Mouse (Mus musculus) kidney, embryonic 14.5 days (tissue): Measurements from ENCODE around the gene Hdac11. TPM values are rescaled to one million over a fixed set of nuclear protein-coding genes. Genes with fewer than 3 reads are reported as not detected.
A peak's percentile ranks its signal among the peaks of the same experiment; 100 is the strongest.
"Not testable (repeated sequence)": the region's sequence is repeated elsewhere in the genome, so short reads cannot be mapped to it uniquely, and the experiment has no call there.

Source experiments
- ATAC-seq: fragments of 200-750 bp; cut with Nextera tagmentation; 2 replicates; pipeline ENCODE4 v1.8.0; 2017; ENCODE audit warnings: moderate number of reproducible peaks, mild to moderate bottlenecking, moderate TSS enrichment, moderate library complexity; ENCODE audit not compliant: low FRiP score, low TSS enrichment
- H3K27ac ChIP-seq: fragments of 300-500 bp; sonication (generic); 2 replicates; pipeline ENCODE4 v1.5.1; 2014; ENCODE audit warnings: low read depth, mild to moderate bottlenecking, low read length, moderate library complexity, mixed read lengths
- H3K27me3 ChIP-seq: fragments of 300-500 bp; sonication (generic); 2 replicates; pipeline ENCODE4 v1.6.1; 2014; ENCODE audit warnings: mild to moderate bottlenecking, low read length; ENCODE audit not compliant: control insufficient read depth, insufficient read depth
- H3K36me3 ChIP-seq: fragments of 300-500 bp; sonication (generic); 2 replicates; pipeline ENCODE4 v1.6.1; 2014; ENCODE audit warnings: low read length, mixed read lengths; ENCODE audit not compliant: control insufficient read depth, insufficient read depth
- H3K4me1 ChIP-seq: fragments of 300-500 bp; sonication (generic); 2 replicates; pipeline ENCODE4 v1.6.1; 2014; ENCODE audit warnings: low read length, mixed read lengths; ENCODE audit not compliant: control insufficient read depth, insufficient read depth
- H3K4me2 ChIP-seq: fragments of 300-500 bp; sonication (generic); replicated peaks from 2 replicates; pipeline ENCODE4 v1.6.1; 2014; ENCODE audit warnings: low read depth, mild to moderate bottlenecking, low read length
- H3K4me3 ChIP-seq: fragments of 300-500 bp; sonication (generic); 2 replicates; pipeline ENCODE4 v1.5.1; 2014; ENCODE audit warnings: mild to moderate bottlenecking, low read length
- H3K9ac ChIP-seq: fragments of 300-500 bp; sonication (generic); 2 replicates; pipeline ENCODE4 v1.6.1; 2014; ENCODE audit warnings: low read depth, mild to moderate bottlenecking, low read length, moderate library complexity
- H3K9me3 ChIP-seq: fragments of 300-500 bp; sonication (generic); 2 replicates; pipeline ENCODE4 v1.6.1; 2016; ENCODE audit warnings: low read length; ENCODE audit not compliant: control insufficient read depth
- WGBS: fragments of 180-500 bp; shearing (Covaris S2); extraction: QIAGEN DNeasy Blood & Tissue Kit; methylation state at CpG from one replicate; pipeline ENCODE4 v1.1.7; 2014; 5-methylcytosine and 5-hydroxymethylcytosine counted together
- polyA plus RNA-seq: library from polyadenylated mRNA; unstranded; fragments of >200 nt; fragmentation: Nextera tagmentation; extraction: Ambion mirVana; gene quantifications from 2 replicates; pipeline ENCODE4 v1.2.1, GENCODE M21; 2014

Hdac11 gene
- polyA plus RNA-seq, 1 experiment from 2014 or later = 14.1 TPM

DNA sequence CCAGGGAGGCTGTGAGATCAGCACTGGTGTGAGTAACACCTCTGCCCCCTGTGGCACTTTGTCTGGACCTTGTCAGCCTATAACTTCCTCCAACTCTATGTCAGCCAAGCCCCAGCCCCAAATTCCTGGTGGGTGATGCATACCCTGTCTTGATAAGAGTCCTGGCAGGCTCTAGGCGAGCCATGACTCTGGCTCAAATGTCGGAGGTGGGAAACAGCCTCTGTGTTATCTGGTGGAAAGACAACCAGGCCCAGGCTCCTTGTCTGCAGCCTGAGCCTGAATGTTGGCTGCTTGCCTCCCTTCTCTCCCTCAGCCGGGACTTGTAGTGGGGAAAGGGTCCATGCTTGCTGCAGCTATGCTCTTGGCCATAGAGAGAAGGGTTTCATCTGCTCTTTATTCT, 54.4 kb downstream of the Hdac11 start:
- H3K36me3 ChIP-seq = no peaks in the 10 kb centered on the region
- no peak for ATAC-seq
- H3K4me2 ChIP-seq = no peak overlapping the region
- 0 out of 2 replicates have a peak, but pooled peaks cover 4% of the 10 kb centered on the region for H3K27me3 ChIP-seq
- H3K4me1 ChIP-seq = peaks cover 20% of the 10 kb centered on the region; the same call in 1 of the 2 replicates
- H3K27ac ChIP-seq = no peak overlapping the region
- no peaks in the 10 kb centered on the region for H3K9me3 ChIP-seq
- no peak overlapping the region for H3K4me3 ChIP-seq
- H3K9ac ChIP-seq = no peak overlapping the region
- WGBS = 72% methylated on average over 3 of the region's 3 CpGs

DNA sequence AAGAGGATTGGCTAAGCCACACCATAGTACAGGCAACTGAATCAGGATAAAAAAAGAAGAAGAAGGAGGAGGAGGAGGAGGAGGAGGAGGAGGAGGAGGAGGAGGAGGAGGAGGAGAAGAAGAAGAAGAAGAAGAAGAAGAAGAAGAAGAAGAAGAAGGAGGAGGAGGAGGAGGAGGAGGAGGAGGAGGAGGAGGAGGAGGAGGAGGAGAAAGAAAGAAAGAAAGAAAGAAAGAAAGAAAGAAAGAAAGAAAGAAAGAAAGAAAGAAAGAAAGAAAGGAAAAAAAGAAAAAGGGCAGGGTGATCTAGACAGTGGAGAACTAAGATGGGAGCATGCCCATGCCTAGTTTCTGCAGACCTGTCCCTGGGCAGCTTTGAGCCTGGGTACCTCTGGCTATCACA, 55.7 kb downstream of the Hdac11 start, which contains the start of gene Fbln2:
Gene Fbln2 (plus strand): TSS at position 301 of the 400 bp plus-strand sequence.
- H3K27ac ChIP-seq, H3K9me3 ChIP-seq, H3K36me3 ChIP-seq, H3K27me3 ChIP-seq: not testable (repeated sequence)
- Histone ChIP-seq H3K4me3 (peak within 1 kb of the TSS; percentile 41), H3K9ac (peak within 1 kb of the TSS; percentile 57), H3K4me2 (peak within 1 kb of the TSS; percentile 67), H3K4me1 (peaks cover 20% of the 10 kb centered on the region; the same call in 1 of the 2 replicates)
- ATAC-seq = peak; percentile 36

DNA sequence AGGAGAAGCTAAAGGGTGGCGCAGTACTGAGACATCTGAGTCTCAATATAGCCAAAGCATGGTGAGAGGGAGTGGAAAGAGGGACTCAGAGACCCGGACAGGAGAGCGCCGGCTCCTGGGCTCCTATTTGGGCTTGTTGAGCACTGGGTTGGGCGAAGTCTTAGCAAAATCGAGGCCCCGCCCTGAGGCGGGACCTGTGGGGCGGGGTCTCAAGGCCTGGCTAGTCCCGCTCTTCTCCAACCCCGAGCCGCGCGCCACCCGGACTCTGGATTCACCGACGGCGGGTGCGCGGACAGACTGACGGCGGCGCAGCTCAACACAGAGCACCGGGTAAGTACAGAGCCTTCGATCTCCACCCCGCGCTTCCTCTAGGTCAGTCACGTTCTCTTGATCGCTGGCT, 56.1 kb downstream of the Hdac11 start:
- Histone ChIP-seq H3K4me3 (peak overlapping the region; percentile 41), H3K27me3 (0 out of 2 replicates have a peak, but pooled peaks cover 4% of the 10 kb centered on the region), H3K36me3 (no peaks in the 10 kb centered on the region), H3K9ac (peak overlapping the region; percentile 57), H3K4me1 (peaks cover 20% of the 10 kb centered on the region; the same call in 1 of the 2 replicates), H3K4me2 (peak overlapping the region; percentile 67), H3K9me3 (no peaks in the 10 kb centered on the region), H3K27ac (no peak overlapping the region; the same call in 1 of the 2 replicates)
- 1% methylated on average over 29 of the region's 29 CpGs for WGBS
- peak; percentile 87 for ATAC-seq

- Histone ChIP-seq H3K27ac (no peak overlapping the region), H3K4me3 (peak overlapping the region; percentile 41), H3K4me1 (peaks cover 20% of the 10 kb centered on the region; the same call in 1 of the 2 replicates), H3K27me3 (0 out of 2 replicates have a peak, but pooled peaks cover 4% of the 10 kb centered on the region), H3K9ac (peak overlapping the region; percentile 57), H3K36me3 (no peaks in the 10 kb centered on the region), H3K4me2 (peak overlapping the region; percentile 67), H3K9me3 (no peaks in the 10 kb centered on the region)
- no peak for ATAC-seq
- 56% methylated on average over 21 of the region's 21 CpGs for WGBS
Measured at GRCm38 (mm10) chr6:91213287-91214218, 57.1 kb downstream of the Hdac11 start.

GRCm38 (mm10) chr6:91215454-91215853, 59.0 kb downstream of the Hdac11 start:
- no peak overlapping the region for H3K27ac ChIP-seq
- H3K36me3 ChIP-seq = no peaks in the 10 kb centered on the region
- WGBS = 91% methylated on average over 1 of the region's 1 CpGs
- no peak for ATAC-seq
- no peaks in the 10 kb centered on the region for H3K9me3 ChIP-seq
- H3K27me3 ChIP-seq = 0 out of 2 replicates have a peak, but pooled peaks cover 4% of the 10 kb centered on the region
- H3K4me1 ChIP-seq = peaks cover 9% of the 10 kb centered on the region; the same call in 1 of the 2 replicates
- H3K9ac ChIP-seq = no peak overlapping the region
- no peak overlapping the region for H3K4me2 ChIP-seq
- H3K4me3 ChIP-seq = no peak overlapping the region

DNA sequence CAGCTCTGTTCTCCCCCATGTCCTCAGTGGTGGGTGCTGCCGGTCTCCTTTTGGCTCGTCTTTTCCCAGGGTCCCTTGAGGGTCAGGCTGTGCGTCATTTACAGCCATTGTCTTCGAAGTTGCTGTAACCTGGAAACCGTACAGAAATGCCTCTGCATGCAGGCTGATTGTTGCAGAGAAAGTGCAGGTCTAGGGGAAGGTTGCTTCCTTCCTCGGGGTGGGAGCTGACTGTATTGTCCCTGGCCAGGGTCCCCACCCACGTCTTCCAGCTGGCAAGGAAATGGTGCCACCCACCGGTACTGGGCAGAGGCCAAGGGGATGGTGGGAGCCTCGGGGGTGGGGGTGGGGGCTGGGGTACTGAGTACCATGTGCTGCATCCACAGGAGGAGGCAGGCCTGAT, 62.0 kb downstream of the Hdac11 start:
- no peak overlapping the region for H3K4me3 ChIP-seq
- WGBS = 72% methylated on average over 9 of the region's 9 CpGs
- no peaks in the 10 kb centered on the region; the same call in 1 of the 2 replicates for H3K4me1 ChIP-seq

DNA sequence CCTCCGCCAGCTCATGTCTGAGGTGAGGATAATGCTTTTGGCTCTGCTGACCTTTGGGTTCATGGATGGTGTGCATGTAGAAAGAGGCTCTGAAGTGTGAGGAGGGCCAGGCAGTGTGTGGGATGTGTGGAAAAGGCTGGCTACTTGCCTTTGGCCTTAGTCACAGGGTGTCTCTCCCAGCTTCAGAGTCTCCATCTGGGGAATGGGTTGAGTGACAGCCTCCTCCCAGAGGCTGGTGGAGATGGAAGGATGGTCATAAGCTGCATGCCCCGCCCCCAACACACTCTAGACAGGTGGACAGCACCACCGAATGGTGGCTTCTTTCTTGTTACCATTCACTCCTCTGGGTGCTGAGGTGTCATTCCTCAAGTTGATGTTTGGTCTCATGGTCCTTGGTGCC, 62.4 kb downstream of the Hdac11 start:
- Histone ChIP-seq H3K36me3 (no peaks in the 10 kb centered on the region), H3K4me3 (no peak overlapping the region), H3K9me3 (no peaks in the 10 kb centered on the region), H3K27me3 (no peaks in the 10 kb centered on the region), H3K4me1 (no peaks in the 10 kb centered on the region), H3K4me2 (no peak overlapping the region), H3K9ac (no peak overlapping the region), H3K27ac (no peak overlapping the region)
- no peak for ATAC-seq
- 81% methylated on average over 3 of the region's 3 CpGs for whole genome bisulfite sequencing

More for the DNA sequence above, 62.0 kb downstream of the Hdac11 start:
- Histone ChIP-seq H3K9me3 (no peaks in the 10 kb centered on the region), H3K27me3 (0 out of 2 replicates have a peak, but pooled peaks cover under 1% of the 10 kb centered on the region), H3K36me3 (no peaks in the 10 kb centered on the region), H3K9ac (no peak overlapping the region), H3K4me2 (no peak overlapping the region), H3K27ac (no peak overlapping the region)
- no peak for ATAC-seq

DNA sequence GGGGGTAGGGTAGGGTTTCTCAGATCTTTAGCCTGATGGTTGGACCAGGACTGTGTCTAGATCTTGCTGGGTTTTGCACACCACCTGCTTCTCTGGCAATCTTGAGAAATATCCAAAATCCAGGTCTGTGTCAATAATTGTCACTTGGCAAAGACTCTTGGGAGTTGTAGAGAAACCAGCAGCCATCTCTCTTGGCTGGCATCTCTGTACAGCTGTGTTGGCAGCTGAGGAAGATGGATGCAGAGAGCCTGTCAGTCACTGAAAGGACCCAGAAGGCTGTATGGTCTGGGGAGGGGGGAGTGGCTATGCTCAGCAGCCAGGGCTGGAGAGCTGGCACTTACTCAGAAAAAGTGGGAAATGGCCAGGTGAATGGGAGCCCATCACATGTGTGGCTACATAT, 63.6 kb downstream of the Hdac11 start:
- ATAC-seq = no peak
- no peaks in the 10 kb centered on the region for H3K36me3 ChIP-seq
- H3K4me3 ChIP-seq = no peak overlapping the region
- H3K9ac ChIP-seq = no peak overlapping the region
- no peak overlapping the region for H3K27ac ChIP-seq
- H3K4me2 ChIP-seq = no peak overlapping the region
- no peaks in the 10 kb centered on the region for H3K4me1 ChIP-seq
- no peaks in the 10 kb centered on the region for H3K27me3 ChIP-seq
- no peaks in the 10 kb centered on the region for H3K9me3 ChIP-seq

DNA sequence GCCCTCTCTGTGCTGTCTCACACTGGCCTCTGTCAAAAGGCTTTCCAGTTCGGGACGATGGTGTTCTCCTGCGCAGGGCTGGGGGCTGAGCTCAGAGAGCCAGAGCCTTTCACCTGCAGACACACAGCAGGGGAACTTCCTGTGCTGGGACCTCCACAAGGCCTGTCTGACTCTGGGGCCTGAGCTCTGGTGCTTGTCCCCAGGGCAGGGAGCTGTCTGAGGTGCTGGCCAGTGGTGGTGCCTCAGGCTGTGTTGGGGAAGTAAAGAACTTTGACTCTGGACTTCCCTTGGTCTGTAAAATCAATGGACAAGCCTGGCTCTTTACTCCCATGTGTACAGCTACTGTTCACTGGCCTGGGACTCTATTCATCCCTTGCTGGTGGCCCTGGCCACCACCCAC, 64.6 kb downstream of the Hdac11 start:
- no peaks in the 10 kb centered on the region for H3K36me3 ChIP-seq
- 16% methylated on average over 3 of the region's 3 CpGs for WGBS
- no peak overlapping the region for H3K4me3 ChIP-seq
- H3K9me3 ChIP-seq = no peaks in the 10 kb centered on the region
- no peaks in the 10 kb centered on the region for H3K4me1 ChIP-seq
- H3K27ac ChIP-seq = no peak overlapping the region
- no peaks in the 10 kb centered on the region for H3K27me3 ChIP-seq
- ATAC-seq = 0 out of 2 replicates have a peak, but pooled peaks have one; percentile 35
- H3K9ac ChIP-seq = no peak overlapping the region
- no peak overlapping the region for H3K4me2 ChIP-seq
